Mouse (Mus musculus) cerebellum, adult 11 months (tissue): Measurements from ENCODE around the gene Gm32717.
"Not testable (repeated sequence)": the region's sequence is repeated elsewhere in the genome, so short reads cannot be mapped to it uniquely, and the experiment has no call there.

ENCODE experiments used
- DNase-seq: peaks from one replicate; pipeline ENCODE4 v3.0.0; 2022

The Gm32717 gene

GRCm38 (mm10) chr10:118240680-118241079 lies at the start of gene Gm32717:
Gene Gm32717 (minus strand): TSS chr10:118240780.
- DNase-seq, result not testable (repeated sequence)

- not testable (repeated sequence) for DNase-seq
Observed at GRCm38 (mm10) chr10:118283016-118283415, 42.4 kb upstream of the Gm32717 start.

- DNase-seq, result not testable (repeated sequence)
Observed at GRCm38 (mm10) chr10:118282565-118282964, 42.0 kb upstream of the Gm32717 start.

- DNase-seq, result not testable (repeated sequence)
Observed at GRCm38 (mm10) chr10:118278069-118278468, 37.5 kb upstream of the Gm32717 start.

- DNase-seq, result not testable (repeated sequence)
Observed at GRCm38 (mm10) chr10:118271416-118271815, 30.8 kb upstream of the Gm32717 start.

- not testable (repeated sequence) for DNase-seq
Observed at GRCm38 (mm10) chr10:118268812-118269211, 28.2 kb upstream of the Gm32717 start.

GRCm38 (mm10) chr10:118258388-118258787 lies 17.8 kb upstream of the Gm32717 start, which contains the start of gene Gm32802:
Gene Gm32802 (plus strand): TSS chr10:118258688.
- not testable (repeated sequence) for DNase-seq

- no peak for DNase-seq
Observed at GRCm38 (mm10) chr10:118250852-118251295, 10.3 kb upstream of the Gm32717 start.

- not testable (repeated sequence) for DNase-seq
Observed at GRCm38 (mm10) chr10:118249006-118249595, 8.5 kb upstream of the Gm32717 start.

- DNase-seq, result not testable (repeated sequence)
Observed at GRCm38 (mm10) chr10:118232607-118233006, 8.0 kb downstream of the Gm32717 start.

- not testable (repeated sequence) for DNase-seq
Observed at GRCm38 (mm10) chr10:118227629-118228028, 13.0 kb downstream of the Gm32717 start.

- not testable (repeated sequence) for DNase-seq
Observed at GRCm38 (mm10) chr10:118215719-118216393, 24.7 kb downstream of the Gm32717 start.

GRCm38 (mm10) chr10:118204642-118205041 lies 35.9 kb downstream of the Gm32717 start, which contains the start of gene Il22:
Gene Il22 (plus strand): TSS chr10:118204942.
- DNase-seq, result no peak

GRCm38 (mm10) chr10:118195150-118195549 lies 45.4 kb downstream of the Gm32717 start:
- not testable (repeated sequence) for DNase-seq
